Mouse (Mus musculus) kidney, postnatal 0 days (tissue): Measurements from ENCODE around the gene Gigyf2. TPM values are rescaled to one million over a fixed set of nuclear protein-coding genes. Genes with fewer than 3 reads are reported as not detected.

ENCODE experiments used
- ATAC-seq: fragments of 200-750 bp; cut with Nextera tagmentation; replicated peaks from 2 replicates; pipeline ENCODE4 v1.8.0; 2017; ENCODE audit warnings: low read depth, moderate number of reproducible peaks, moderate TSS enrichment, moderate library complexity; ENCODE audit not compliant: low FRiP score
- DNase-seq: peaks from one replicate; pipeline ENCODE4 v3.0.0-alpha.2; 2016; ENCODE audit warnings: low spot score
- H3K27ac ChIP-seq: fragments of 300-500 bp; sonication (generic); 2 replicates; pipeline ENCODE4 v1.5.1; 2014; ENCODE audit warnings: mild to moderate bottlenecking
- H3K27me3 ChIP-seq: fragments of 300-500 bp; sonication (generic); 2 replicates; pipeline ENCODE4 v1.6.1; 2014; ENCODE audit warnings: low read length, mixed read lengths; ENCODE audit not compliant: insufficient read depth
- H3K36me3 ChIP-seq: fragments of 300-500 bp; sonication (generic); 2 replicates; pipeline ENCODE4 v1.6.1; 2014; ENCODE audit warnings: low read length, mixed read lengths; ENCODE audit not compliant: insufficient read depth
- H3K4me1 ChIP-seq: fragments of 300-500 bp; sonication (generic); replicated peaks from 2 replicates; pipeline ENCODE4 v1.6.1; 2014; ENCODE audit warnings: antibody characterized with exemption, low read length, mixed read lengths; ENCODE audit not compliant: insufficient read depth
- H3K4me2 ChIP-seq: fragments of 300-500 bp; sonication (generic); 2 replicates; pipeline ENCODE4 v1.6.1; 2014; ENCODE audit warnings: mild to moderate bottlenecking, low read length, moderate library complexity, mixed read lengths
- H3K4me3 ChIP-seq: fragments of 300-500 bp; sonication (generic); replicated peaks from 2 replicates; pipeline ENCODE4 v1.5.1; 2014; ENCODE audit warnings: low read depth, low read length
- H3K9ac ChIP-seq: fragments of 300-500 bp; sonication (generic); 2 replicates; pipeline ENCODE4 v1.6.1; 2014; ENCODE audit warnings: low read depth, low read length
- H3K9me3 ChIP-seq: fragments of 300-500 bp; sonication (generic); replicated peaks from 2 replicates; pipeline ENCODE4 v1.6.1; 2016; ENCODE audit warnings: low read length, inconsistent platforms, mixed read lengths
- CTCF ChIP-seq: IDR thresholded peaks from 2 replicates; pipeline ENCODE4 v1.5.1; 2016; ENCODE audit warnings: antibody characterized with exemption, low read depth, mild to moderate bottlenecking, moderate library complexity
- WGBS: fragments of 180-500 bp; shearing (Covaris S2); extraction: QIAGEN DNeasy Blood & Tissue Kit; methylation state at CpG from one replicate; pipeline ENCODE4 v1.1.7; 2014; 5-methylcytosine and 5-hydroxymethylcytosine counted together
- polyA plus RNA-seq: library from polyadenylated mRNA; unstranded; fragments of >200 nt; fragmentation: Nextera tagmentation; extraction: Ambion mirVana; gene quantifications from 2 replicates; pipeline ENCODE4 v1.2.1, GENCODE M21; 2015

The Gigyf2 gene
- polyA plus RNA-seq, 1 experiment from 2014 or later, result 44.1 TPM

DNA sequence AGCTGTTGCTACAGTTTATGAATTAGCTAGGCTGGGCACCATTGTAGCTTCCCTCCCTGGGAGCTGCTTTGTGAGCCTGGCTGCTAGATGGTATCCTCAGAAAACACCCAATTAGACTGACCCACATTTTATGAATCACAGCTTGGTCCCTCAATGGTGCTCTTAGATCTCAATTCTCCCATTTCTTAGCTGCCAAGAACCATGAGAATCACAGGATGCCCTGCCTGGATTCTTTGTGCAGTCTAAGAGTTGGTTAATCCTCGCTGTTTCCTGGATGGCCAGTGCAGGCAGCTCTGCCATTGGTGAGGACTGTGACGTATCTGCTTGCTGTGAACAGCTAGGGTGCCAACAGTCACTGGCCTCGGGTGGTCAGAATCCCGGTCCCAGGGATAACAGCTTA lies 166.7 kb downstream of the Gigyf2 start:
- TF ChIP-seq CTCF, result no peak
- Histone ChIP-seq H3K9me3 (no peaks in the 10 kb centered on the region), H3K27me3 (no peaks in the 10 kb centered on the region), H3K4me3 (no peak overlapping the region), H3K4me1 (no peaks in the 10 kb centered on the region), H3K4me2 (no peak overlapping the region), H3K27ac (no peak overlapping the region), H3K36me3 (no peaks in the 10 kb centered on the region), H3K9ac (no peak overlapping the region)
- ATAC-seq (no peak), DNase-seq (no peak)
- 79% methylated on average over 4 of the region's 4 CpGs for WGBS

Other genes with a start within 250 kb of the Gigyf2 start
- gene Alppl2, start 237.1 kb upstream of the Gigyf2 start, polyA plus RNA-seq, result not detected in 2 replicates
- gene Alpi, start 225.4 kb upstream of the Gigyf2 start, polyA plus RNA-seq, result not detected in 2 replicates
- gene Akp3, start 202.0 kb upstream of the Gigyf2 start, polyA plus RNA-seq, result not detected in 2 replicates
- gene Ecel1, start 170.5 kb upstream of the Gigyf2 start, polyA plus RNA-seq, result 0.05 and 0.11 TPM in 2 replicates
- gene Prss56, start 143.7 kb upstream of the Gigyf2 start, polyA plus RNA-seq, result 0.07 TPM in 1 of 2 replicates, not detected in the other
- gene Chrnd, start 136.4 kb upstream of the Gigyf2 start, polyA plus RNA-seq, result 0.17 and 0.20 TPM in 2 replicates
- not detected in 2 replicates for gene Chrng, start 122.3 kb upstream of the Gigyf2 start, polyA plus RNA-seq
- 165 and 178 TPM in 2 replicates for gene Eif4e2, start 113.1 kb upstream of the Gigyf2 start, polyA plus RNA-seq
- 40.4 and 42.5 TPM in 2 replicates for gene Efhd1, start 62.6 kb upstream of the Gigyf2 start, polyA plus RNA-seq
- 1.6 and 2.2 TPM in 2 replicates for gene Kcnj13, start 67.7 kb downstream of the Gigyf2 start, polyA plus RNA-seq
- not detected in 2 replicates for gene Snorc, start 143.3 kb downstream of the Gigyf2 start, polyA plus RNA-seq
- 2.9 and 3.0 TPM in 2 replicates for gene Neu2, start 182.9 kb downstream of the Gigyf2 start, polyA plus RNA-seq
- gene Ngef, start 246.9 kb downstream of the Gigyf2 start, polyA plus RNA-seq, result 4.3 and 4.4 TPM in 2 replicates